Mouse (Mus musculus) cerebellum, adult 11-12 months (tissue): ENCODE data around the gene Pcif1.
A peak's percentile ranks its signal among the peaks of the same experiment; 100 is the strongest.

ENCODE experiments used
- DNase-seq: peaks from one replicate; pipeline ENCODE4 v3.0.0; 2022

The Pcif1 gene

DNA sequence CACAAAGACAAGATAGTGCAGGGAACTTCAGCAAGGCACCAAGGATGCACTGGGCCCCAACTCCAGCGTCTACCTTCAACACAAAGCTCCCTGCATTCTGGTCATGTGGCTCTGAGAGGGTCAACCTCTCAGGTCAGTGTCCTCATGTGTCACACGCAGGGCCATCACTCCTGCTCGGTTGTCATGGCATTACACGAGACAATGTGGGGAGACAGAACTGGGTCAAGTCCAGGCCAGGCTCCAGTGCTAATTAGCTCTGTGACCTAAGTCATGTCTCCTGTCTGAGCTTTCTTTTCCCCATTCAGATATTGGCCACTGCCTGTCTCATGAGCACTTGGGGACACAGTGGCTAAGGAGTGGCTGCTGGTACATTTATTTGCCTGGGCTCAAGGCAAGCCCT is 44.2 kb downstream of the Pcif1 start:
- no peak for DNase-seq

DNA sequence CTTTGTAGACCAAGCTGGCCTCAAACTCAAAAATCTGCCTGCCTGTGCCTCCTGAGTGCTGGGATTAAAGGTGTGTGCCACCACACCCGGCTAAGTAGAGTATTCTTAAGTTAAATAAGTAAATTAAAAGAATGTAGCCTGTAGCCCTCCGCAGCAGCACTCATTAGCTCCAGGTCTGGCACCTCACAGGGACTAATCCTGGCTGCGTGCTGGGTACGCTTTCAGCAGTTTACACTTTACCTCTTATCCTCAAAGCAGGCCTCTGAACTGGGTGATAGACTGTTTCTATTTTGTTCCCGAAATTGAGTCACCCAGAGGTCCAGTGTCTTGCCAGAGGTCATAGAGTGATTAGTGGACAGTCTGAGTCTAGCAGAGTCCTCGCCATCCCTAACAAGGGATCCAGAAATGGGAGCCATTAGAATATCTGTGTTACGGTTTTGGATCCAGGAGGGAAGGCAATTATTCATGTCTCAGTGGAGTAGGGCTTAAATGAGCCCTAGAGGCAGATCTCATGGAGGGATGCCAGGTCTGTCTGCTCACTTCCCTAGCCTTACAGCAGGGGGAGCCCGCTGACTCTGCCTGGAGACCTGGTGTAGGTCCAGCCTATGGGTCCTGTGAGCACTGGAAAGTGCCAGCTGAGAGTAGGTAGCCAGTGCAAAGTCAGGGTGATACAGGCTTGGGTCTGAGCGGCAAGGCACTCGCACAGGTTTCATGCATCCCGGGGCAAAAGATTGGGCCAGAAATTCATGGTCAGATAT is 45.2 kb downstream of the Pcif1 start:
- peak; percentile 91 for DNase-seq

DNA sequence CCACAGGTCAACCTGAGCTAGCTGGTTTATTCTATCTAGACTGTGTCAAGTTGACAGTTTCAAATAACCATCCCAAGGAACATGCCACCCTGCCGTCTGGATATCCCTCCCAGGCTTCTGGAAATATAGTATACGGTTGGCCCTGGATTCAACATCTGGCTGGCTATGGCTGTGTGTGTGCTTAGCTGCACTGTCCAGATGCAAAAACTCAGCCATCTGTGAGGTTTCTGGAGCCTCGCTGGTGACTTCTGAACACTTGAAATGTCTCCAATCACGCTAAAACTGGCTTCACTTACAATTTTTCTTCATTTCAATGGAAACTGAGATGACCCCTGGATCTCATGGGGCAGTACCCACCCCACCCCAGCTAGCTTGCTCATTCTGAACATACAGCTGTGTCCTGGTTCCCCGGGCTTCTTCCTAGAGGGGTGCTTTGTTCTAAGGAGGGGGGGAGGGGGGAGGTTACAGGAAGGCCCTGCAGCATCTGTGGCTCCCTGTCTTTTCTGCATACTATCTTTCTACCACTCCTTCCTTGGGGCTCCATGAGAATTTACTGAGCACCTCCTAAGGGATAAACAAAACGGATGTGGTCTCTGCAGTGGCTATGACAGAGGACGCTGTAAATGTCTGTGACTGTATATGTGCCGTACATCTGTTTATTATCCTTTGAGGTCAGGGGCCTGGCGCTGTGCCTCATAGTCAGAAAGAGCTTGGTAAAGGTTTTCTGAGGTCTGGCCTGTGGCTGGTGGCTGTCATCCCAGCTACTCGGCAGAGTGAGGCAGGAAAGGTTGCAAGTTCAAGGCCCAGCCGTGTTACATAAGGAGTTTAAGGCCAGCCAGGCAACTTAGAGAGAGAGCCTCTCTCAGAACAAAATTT is 51.8 kb downstream of the Pcif1 start:
- DNase-seq, result no peak

DNA sequence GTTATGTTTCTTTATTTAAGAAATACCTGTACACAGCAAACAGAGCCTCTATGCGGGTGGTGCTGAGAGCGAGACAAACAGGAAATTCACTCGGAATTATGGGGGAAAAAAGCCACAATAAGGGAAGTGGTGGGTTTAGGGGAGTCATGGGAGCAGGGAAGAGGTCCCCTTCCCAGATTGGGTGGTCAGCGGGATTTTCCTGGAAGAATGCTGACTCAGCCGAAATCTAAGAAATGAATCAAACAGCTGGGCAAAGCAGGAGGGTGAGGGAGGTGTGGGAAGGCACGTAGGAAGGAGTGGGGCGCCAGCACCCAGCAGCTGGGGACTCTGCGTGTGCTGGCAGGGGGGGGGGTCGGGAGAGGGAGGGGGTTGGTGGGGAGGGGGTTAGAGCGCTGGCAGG is 54.4 kb downstream of the Pcif1 start:
- DNase-seq, result no peak

DNA sequence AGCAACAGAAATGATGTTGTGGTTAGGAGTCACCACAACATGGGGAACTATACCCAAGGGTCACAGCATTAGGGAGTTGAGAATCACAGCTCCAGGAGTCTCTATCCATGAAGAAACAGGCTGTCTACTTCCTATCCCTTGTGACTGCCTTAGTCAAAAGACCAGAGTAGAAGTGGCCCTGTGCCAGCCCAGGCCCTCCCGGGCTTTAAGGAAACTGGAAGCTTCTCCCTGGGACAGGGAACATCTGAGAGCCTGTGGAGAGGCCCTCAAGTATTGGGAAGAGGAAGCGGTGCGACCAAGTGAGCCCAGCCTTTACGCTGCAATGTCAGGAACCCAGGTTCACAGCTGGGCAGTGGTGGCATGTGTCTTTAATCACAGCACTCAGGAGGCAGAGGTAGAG is 56.9 kb downstream of the Pcif1 start:
- DNase-seq, result no peak

DNA sequence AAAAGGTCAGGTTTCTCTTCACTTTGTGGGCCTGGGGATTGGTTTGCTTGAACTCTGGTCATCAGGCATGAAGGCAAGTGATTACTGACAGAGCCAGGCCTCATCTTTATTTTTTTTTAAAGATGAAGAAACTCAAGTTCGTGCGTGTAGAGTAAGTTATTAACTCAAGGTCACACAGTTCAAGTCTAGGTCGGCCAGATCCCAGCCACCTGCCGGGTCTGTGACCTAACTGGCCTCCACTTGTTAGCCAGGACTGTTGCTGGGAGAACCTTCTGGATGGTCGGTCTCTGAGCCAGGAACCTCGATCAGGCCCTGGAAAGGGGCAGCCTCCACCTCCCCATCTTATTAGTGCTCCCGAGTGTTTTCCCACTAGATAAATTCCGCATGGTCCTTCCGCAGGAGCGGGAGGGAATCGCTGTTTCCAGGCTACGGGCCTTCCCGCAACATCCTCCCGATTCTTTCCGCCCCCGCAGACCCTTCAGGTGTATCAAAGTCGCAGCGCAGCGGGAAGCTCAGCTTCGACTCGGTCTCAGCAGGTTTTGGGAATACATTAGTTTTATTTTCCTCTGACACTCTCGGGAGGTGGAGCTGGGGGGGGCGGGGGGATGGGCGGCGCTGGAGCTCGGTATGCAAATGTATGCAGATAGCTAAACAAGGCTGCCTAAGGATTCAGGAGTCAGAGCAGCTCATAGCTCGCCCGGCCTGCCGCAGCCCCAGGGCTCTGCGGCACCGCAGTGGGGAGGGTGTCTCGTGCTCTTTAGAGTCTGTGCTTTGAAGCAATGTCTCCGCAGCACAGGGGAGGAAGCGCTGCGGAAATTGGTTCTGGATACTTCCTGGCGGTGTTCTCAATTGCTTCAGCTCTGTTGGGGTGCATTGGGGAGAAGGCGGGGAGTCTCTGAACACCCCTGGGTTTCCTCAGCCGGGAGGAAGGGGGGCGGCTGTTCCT is 59.3 kb downstream of the Pcif1 start:
- peak; percentile 85 for DNase-seq

DNA sequence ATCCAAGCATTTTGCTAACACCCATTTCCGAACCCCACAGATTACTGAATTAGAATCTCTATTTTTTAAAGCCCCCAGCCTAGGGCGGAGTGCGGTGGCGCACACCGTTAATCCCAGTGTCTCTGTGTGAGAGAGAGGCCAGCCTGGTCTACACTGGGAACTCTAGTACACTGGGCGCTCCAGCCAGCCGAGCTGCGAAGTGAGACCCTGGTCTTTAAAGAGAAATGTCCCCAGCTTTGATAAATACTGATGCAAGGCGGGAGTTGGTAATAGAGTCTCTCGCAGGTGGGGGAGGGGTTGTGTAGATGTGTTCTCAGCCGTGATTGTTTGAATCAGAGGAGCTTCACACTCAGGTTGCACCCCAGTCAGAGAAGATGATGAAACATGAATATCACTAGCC is 60.0 kb downstream of the Pcif1 start:
- DNase-seq, result peak; percentile 54

DNA sequence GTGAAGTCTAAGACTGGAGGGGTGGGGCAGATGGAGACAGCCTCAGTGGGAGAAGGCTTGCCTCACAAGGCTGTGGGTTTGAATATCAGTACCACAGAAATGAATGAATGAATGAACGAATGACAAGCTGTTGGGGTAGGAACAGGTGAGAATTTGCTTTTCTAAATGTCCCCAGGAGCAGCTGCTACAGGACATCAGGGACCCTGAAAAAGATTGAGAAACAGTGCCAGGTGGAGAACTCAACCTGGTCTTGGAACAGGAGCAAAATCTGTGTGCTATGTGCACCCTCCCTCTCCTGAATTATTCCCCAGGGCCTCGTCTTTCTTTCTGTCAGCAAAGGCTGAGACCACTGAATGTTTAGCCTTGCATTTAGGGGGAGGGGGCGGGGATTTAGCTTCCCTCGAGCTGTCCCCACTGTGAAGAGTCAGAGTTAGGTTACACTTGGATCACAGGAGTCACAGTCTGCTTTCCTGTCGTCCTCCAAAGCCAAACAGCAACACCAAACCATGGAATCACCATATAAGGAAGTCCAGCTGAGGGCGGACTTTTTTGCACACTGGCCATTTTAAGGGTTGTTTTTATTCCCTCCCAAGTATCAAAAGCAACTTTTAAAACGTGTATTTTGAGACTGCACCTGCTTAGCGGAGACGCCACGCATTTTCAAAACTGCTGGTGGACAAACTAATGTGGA is 61.2 kb downstream of the Pcif1 start, which contains the start of gene Mmp9:
Gene Mmp9 (plus strand): TSS at position 641 of the 691 bp plus-strand sequence.
- DNase-seq, result no peak

DNA sequence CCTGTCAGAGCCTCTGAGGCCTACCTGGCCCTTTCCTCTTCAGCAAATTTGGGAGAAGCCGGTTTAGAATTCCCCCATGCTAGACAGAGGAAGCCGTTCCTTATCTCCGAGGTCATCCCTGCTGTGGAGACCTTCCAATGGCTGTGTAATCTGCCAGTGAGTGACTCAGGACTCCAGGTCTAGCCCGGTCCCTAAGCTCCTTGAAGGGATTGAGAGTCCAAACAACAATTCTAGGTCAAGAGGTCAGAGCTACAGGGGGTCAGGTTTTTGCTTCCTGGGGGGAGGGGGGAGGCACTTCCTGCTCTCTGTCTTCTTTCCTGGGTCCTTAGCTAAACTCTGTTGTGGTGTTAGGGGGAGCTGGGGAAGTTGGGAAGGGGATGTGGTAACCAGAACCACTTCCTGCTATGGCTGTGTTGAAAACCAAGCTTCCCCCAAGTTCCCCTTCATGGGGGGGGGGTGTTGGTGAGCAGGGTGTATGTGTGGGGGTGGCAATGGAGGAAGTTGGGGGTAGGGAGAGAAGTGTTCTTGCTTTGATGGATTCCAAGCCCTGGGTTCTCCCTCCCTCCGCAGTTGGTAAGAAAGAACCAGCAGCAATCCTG is 63.7 kb downstream of the Pcif1 start:
- DNase-seq, result no peak
